Mouse (Mus musculus): ENCODE measurements around the gene Angpt4. TPM values are rescaled to one million over a fixed set of nuclear protein-coding genes. Genes with fewer than 3 reads are reported as not detected.

Gene Angpt4
- polyA plus RNA-seq, 1 experiment from 2014 or later = 2.7 TPM

GRCm38 (mm10) chr2:151977689-151978440 is 66.9 kb downstream of the Angpt4 start:
- 80% methylated on average over 4 of the region's 4 CpGs for WGBS
- Histone ChIP-seq H3K9ac (no peak overlapping the region), H3K4me2 (peak overlapping the region; percentile 80)

GRCm38 (mm10) chr2:151978494-151978893 is 67.5 kb downstream of the Angpt4 start:
- Histone ChIP-seq H3K9ac (no peak overlapping the region), H3K4me3 (replicated peaks) (0 out of 2 replicates have a peak overlapping the region, but pooled peaks have one; percentile 81), H3K4me1 (peaks cover 62% of the 10 kb centered on the region), H3K27me3 (peaks cover 12% of the 10 kb centered on the region), H3K36me3 (no peaks in the 10 kb centered on the region), H3K9me3 (replicated peaks) (no peaks in the 10 kb centered on the region), H3K4me2 (peak overlapping the region; percentile 80), H3K27ac (peak overlapping the region; percentile 33; the same call in 1 of the 2 replicates)
- 65% methylated on average over 6 of the region's 6 CpGs for WGBS
- no peak for ATAC-seq (replicated peaks; ENCODE audit: low FRiP score)

More at GRCm38 (mm10) chr2:151977689-151978440, 66.9 kb downstream of the Angpt4 start:
- peak overlapping the region; percentile 30; the same call in 1 of the 2 replicates for H3K27ac ChIP-seq
- no peak overlapping the region for H3K4me3 ChIP-seq (replicated peaks)
- H3K36me3 ChIP-seq = no peaks in the 10 kb centered on the region
- peaks cover 16% of the 10 kb centered on the region for H3K27me3 ChIP-seq
- peaks cover 68% of the 10 kb centered on the region for H3K4me1 ChIP-seq
- no peak for ATAC-seq (replicated peaks; ENCODE audit: low FRiP score)
- H3K9me3 ChIP-seq (replicated peaks) = no peaks in the 10 kb centered on the region

GRCm38 (mm10) chr2:151979470-151980354 is 68.7 kb downstream of the Angpt4 start, which contains the start of gene Fam110a:
Gene Fam110a, minus strand, starts transcription at chr2:151980219.
- Histone ChIP-seq H3K27me3 (peaks cover 2% of the 10 kb centered on the region; the same call in 1 of the 2 replicates), H3K9ac (peak within 1 kb of the TSS; percentile 87), H3K4me1 (peaks cover 55% of the 10 kb centered on the region), H3K4me2 (peak within 1 kb of the TSS; percentile 80), H3K4me3 (replicated peaks) (peak within 1 kb of the TSS; percentile 81), H3K9me3 (replicated peaks) (no peaks in the 10 kb centered on the region), H3K27ac (peak within 1 kb of the TSS; percentile 82), H3K36me3 (no peaks in the 10 kb centered on the region)
- WGBS = under 1% methylated on average over 46 of the region's 46 CpGs
- ATAC-seq (replicated peaks; ENCODE audit: low FRiP score) = peak; percentile 84

- Histone ChIP-seq H3K4me3 (replicated peaks) (peak overlapping the region; percentile 81), H3K27ac (peak overlapping the region; percentile 82), H3K27me3 (no peaks in the 10 kb centered on the region), H3K9me3 (replicated peaks) (no peaks in the 10 kb centered on the region), H3K9ac (peak overlapping the region; percentile 87), H3K4me2 (peak overlapping the region; percentile 80), H3K36me3 (no peaks in the 10 kb centered on the region), H3K4me1 (peaks cover 58% of the 10 kb centered on the region)
- no peak; the same call in 1 of the 2 replicates for ATAC-seq (replicated peaks; ENCODE audit: low FRiP score)
- WGBS = 40% methylated on average over 3 of the region's 3 CpGs
These were observed 69.3 kb downstream of the Angpt4 start for GRCm38 (mm10) chr2:151980355-151980693.

GRCm38 (mm10) chr2:151981268-151981667 is 70.3 kb downstream of the Angpt4 start:
- H3K27ac ChIP-seq = no peak overlapping the region
- H3K4me1 ChIP-seq = peaks cover 59% of the 10 kb centered on the region
- no peak overlapping the region for H3K9ac ChIP-seq
- H3K4me2 ChIP-seq = no peak overlapping the region
- ATAC-seq (replicated peaks; ENCODE audit: low FRiP score) = no peak
- no peaks in the 10 kb centered on the region for H3K36me3 ChIP-seq
- H3K27me3 ChIP-seq = no peaks in the 10 kb centered on the region
- WGBS = 78% methylated on average over 6 of the region's 6 CpGs
- no peak overlapping the region for H3K4me3 ChIP-seq (replicated peaks)
- H3K9me3 ChIP-seq (replicated peaks) = no peaks in the 10 kb centered on the region

- Histone ChIP-seq H3K36me3 (no peaks in the 10 kb centered on the region), H3K4me3 (replicated peaks) (no peak overlapping the region), H3K4me1 (peaks cover 49% of the 10 kb centered on the region), H3K4me2 (no peak overlapping the region), H3K27me3 (no peaks in the 10 kb centered on the region), H3K9ac (no peak overlapping the region), H3K9me3 (replicated peaks) (no peaks in the 10 kb centered on the region), H3K27ac (no peak overlapping the region)
- ATAC-seq (replicated peaks; ENCODE audit: low FRiP score) = no peak
These were observed 71.5 kb downstream of the Angpt4 start for GRCm38 (mm10) chr2:151982476-151982875.

GRCm38 (mm10) chr2:151984019-151984418 is 73.0 kb downstream of the Angpt4 start:
- Histone ChIP-seq H3K27ac (peak overlapping the region; percentile 34; the same call in 1 of the 2 replicates), H3K36me3 (no peaks in the 10 kb centered on the region), H3K9ac (no peak overlapping the region), H3K4me3 (replicated peaks) (no peak overlapping the region), H3K4me1 (peaks cover 33% of the 10 kb centered on the region), H3K27me3 (no peaks in the 10 kb centered on the region), H3K9me3 (replicated peaks) (no peaks in the 10 kb centered on the region), H3K4me2 (no peak overlapping the region)
- ATAC-seq (replicated peaks; ENCODE audit: low FRiP score) = no peak
- WGBS = 39% methylated on average over 9 of the region's 9 CpGs

- Histone ChIP-seq H3K4me3 (replicated peaks) (no peak overlapping the region), H3K36me3 (no peaks in the 10 kb centered on the region), H3K4me1 (peaks cover 21% of the 10 kb centered on the region), H3K9me3 (replicated peaks) (no peaks in the 10 kb centered on the region), H3K27me3 (no peaks in the 10 kb centered on the region), H3K9ac (no peak overlapping the region), H3K27ac (peak overlapping the region; percentile 60), H3K4me2 (0 out of 2 replicates have a peak overlapping the region, but pooled peaks have one; percentile 1)
- 26% methylated on average over 7 of the region's 7 CpGs for WGBS
- ATAC-seq (replicated peaks; ENCODE audit: low FRiP score) = peak; percentile 84
These were observed 74.6 kb downstream of the Angpt4 start for GRCm38 (mm10) chr2:151985426-151986172.

- H3K9ac ChIP-seq = no peak overlapping the region
- no peaks in the 10 kb centered on the region for H3K27me3 ChIP-seq
- H3K27ac ChIP-seq = no peak overlapping the region
- no peak for ATAC-seq (replicated peaks; ENCODE audit: low FRiP score)
- no peak overlapping the region for H3K4me3 ChIP-seq (replicated peaks)
- H3K4me2 ChIP-seq = no peak overlapping the region
- no peaks in the 10 kb centered on the region for H3K9me3 ChIP-seq (replicated peaks)
- no peaks in the 10 kb centered on the region for H3K36me3 ChIP-seq
- WGBS = 84% methylated on average over 8 of the region's 8 CpGs
- peaks cover 28% of the 10 kb centered on the region for H3K4me1 ChIP-seq
These were observed 75.9 kb downstream of the Angpt4 start for GRCm38 (mm10) chr2:151986958-151987357.

GRCm38 (mm10) chr2:151988978-151989377 is 78.0 kb downstream of the Angpt4 start:
- no peak overlapping the region for H3K9ac ChIP-seq
- no peak for ATAC-seq (replicated peaks; ENCODE audit: low FRiP score)
- H3K4me1 ChIP-seq = peaks cover 29% of the 10 kb centered on the region
- no peak overlapping the region for H3K4me2 ChIP-seq
- 69% methylated on average over 2 of the region's 2 CpGs for WGBS
- H3K27me3 ChIP-seq = peaks cover 14% of the 10 kb centered on the region; the same call in 1 of the 2 replicates
- H3K9me3 ChIP-seq (replicated peaks) = no peaks in the 10 kb centered on the region
- H3K4me3 ChIP-seq (replicated peaks) = no peak overlapping the region
- no peak overlapping the region for H3K27ac ChIP-seq
- H3K36me3 ChIP-seq = no peaks in the 10 kb centered on the region

- 34% methylated on average over 1 of the region's 1 CpGs for WGBS
- H3K27ac ChIP-seq = no peak overlapping the region
- H3K9me3 ChIP-seq (replicated peaks) = no peaks in the 10 kb centered on the region
- H3K4me2 ChIP-seq = no peak overlapping the region
- no peak for ATAC-seq (replicated peaks; ENCODE audit: low FRiP score)
- peaks cover 24% of the 10 kb centered on the region for H3K4me1 ChIP-seq
- no peaks in the 10 kb centered on the region for H3K36me3 ChIP-seq
- H3K27me3 ChIP-seq = peaks cover 29% of the 10 kb centered on the region
- no peak overlapping the region for H3K9ac ChIP-seq
- no peak overlapping the region for H3K4me3 ChIP-seq (replicated peaks)
These were observed 80.0 kb downstream of the Angpt4 start for GRCm38 (mm10) chr2:151990985-151991394.
